Mouse (Mus musculus): ENCODE measurements around the gene Mb. TPM values are rescaled to one million over a fixed set of nuclear protein-coding genes. Genes with fewer than 3 reads are reported as not detected.

Gene Mb
- polyA plus RNA-seq, 1 experiment from 2014 or later = 0.49 TPM

- H3K36me3 ChIP-seq (replicated peaks; ENCODE audit: control insufficient read depth, insufficient read depth, low read depth, low read length) = no peaks in the 10 kb centered on the region
- no peak overlapping the region for H3K27ac ChIP-seq (replicated peaks; ENCODE audit: low read depth, low read length)
- peaks cover 2% of the 10 kb centered on the region; the same call in 1 of the 2 replicates for H3K4me1 ChIP-seq (ENCODE audit: control insufficient read depth, insufficient read depth, low read length)
- no peaks in the 10 kb centered on the region for H3K27me3 ChIP-seq (ENCODE audit: control insufficient read depth, insufficient read depth, low read length)
- no peak overlapping the region for H3K4me2 ChIP-seq (ENCODE audit: low read depth, low read length)
- H3K9me3 ChIP-seq (replicated peaks; ENCODE audit: control insufficient read depth, low read length) = no peaks in the 10 kb centered on the region
- H3K4me3 ChIP-seq (ENCODE audit: low read depth, low read length) = no peak overlapping the region
- no peak overlapping the region for H3K9ac ChIP-seq (replicated peaks; ENCODE audit: low read length)
- WGBS = 88% methylated on average over 3 of the region's 3 CpGs
- ATAC-seq (replicated peaks; ENCODE audit: insufficient number of reproducible peaks, low FRiP score, low TSS enrichment, low read depth) (no peak), DNase-seq (ENCODE audit: low spot score) (no peak)
These were observed 14.8 kb downstream of the Mb start for GRCm38 (mm10) chr15:77035643-77036042.

GRCm38 (mm10) chr15:77034526-77034925, 15.9 kb downstream of the Mb start:
- Histone ChIP-seq H3K27ac (replicated peaks; ENCODE audit: low read depth, low read length) (no peak overlapping the region), H3K36me3 (replicated peaks; ENCODE audit: control insufficient read depth, insufficient read depth, low read depth, low read length) (no peaks in the 10 kb centered on the region), H3K4me3 (ENCODE audit: low read depth, low read length) (no peak overlapping the region), H3K4me2 (ENCODE audit: low read depth, low read length) (no peak overlapping the region), H3K9ac (replicated peaks; ENCODE audit: low read length) (no peak overlapping the region), H3K9me3 (replicated peaks; ENCODE audit: control insufficient read depth, low read length) (no peaks in the 10 kb centered on the region), H3K27me3 (ENCODE audit: control insufficient read depth, insufficient read depth, low read length) (no peaks in the 10 kb centered on the region), H3K4me1 (ENCODE audit: control insufficient read depth, insufficient read depth, low read length) (peaks cover 4% of the 10 kb centered on the region; the same call in 1 of the 2 replicates)
- ATAC-seq (replicated peaks; ENCODE audit: insufficient number of reproducible peaks, low FRiP score, low TSS enrichment, low read depth) (no peak), DNase-seq (ENCODE audit: low spot score) (no peak)
- 76% methylated on average over 6 of the region's 6 CpGs for WGBS

GRCm38 (mm10) chr15:77031271-77031670, 19.2 kb downstream of the Mb start:
- ATAC-seq (replicated peaks; ENCODE audit: insufficient number of reproducible peaks, low FRiP score, low TSS enrichment, low read depth) (no peak), DNase-seq (ENCODE audit: low spot score) (no peak)
- no peaks in the 10 kb centered on the region for H3K36me3 ChIP-seq (replicated peaks; ENCODE audit: control insufficient read depth, insufficient read depth, low read depth, low read length)
- H3K9me3 ChIP-seq (replicated peaks; ENCODE audit: control insufficient read depth, low read length) = no peaks in the 10 kb centered on the region
- H3K27me3 ChIP-seq (ENCODE audit: control insufficient read depth, insufficient read depth, low read length) = no peaks in the 10 kb centered on the region
- peaks cover 2% of the 10 kb centered on the region; the same call in 1 of the 2 replicates for H3K4me1 ChIP-seq (ENCODE audit: control insufficient read depth, insufficient read depth, low read length)
- WGBS = 49% methylated on average over 3 of the region's 3 CpGs
- no peak overlapping the region for H3K4me3 ChIP-seq (ENCODE audit: low read depth, low read length)
- H3K4me2 ChIP-seq (ENCODE audit: low read depth, low read length) = no peak overlapping the region
- H3K27ac ChIP-seq (replicated peaks; ENCODE audit: low read depth, low read length) = no peak overlapping the region
- no peak overlapping the region for H3K9ac ChIP-seq (replicated peaks; ENCODE audit: low read length)

GRCm38 (mm10) chr15:77029331-77029991, 21.0 kb downstream of the Mb start:
- no peaks in the 10 kb centered on the region for H3K27me3 ChIP-seq (ENCODE audit: control insufficient read depth, insufficient read depth, low read length)
- H3K4me2 ChIP-seq (ENCODE audit: low read depth, low read length) = no peak overlapping the region
- H3K4me3 ChIP-seq (ENCODE audit: low read depth, low read length) = no peak overlapping the region
- H3K36me3 ChIP-seq (replicated peaks; ENCODE audit: control insufficient read depth, insufficient read depth, low read depth, low read length) = no peaks in the 10 kb centered on the region
- ATAC-seq (replicated peaks; ENCODE audit: insufficient number of reproducible peaks, low FRiP score, low TSS enrichment, low read depth) (peak; percentile 83), DNase-seq (ENCODE audit: low spot score) (peak; percentile 96)
- H3K27ac ChIP-seq (replicated peaks; ENCODE audit: low read depth, low read length) = peak overlapping the region; percentile 62
- H3K9me3 ChIP-seq (replicated peaks; ENCODE audit: control insufficient read depth, low read length) = no peaks in the 10 kb centered on the region
- peaks cover 2% of the 10 kb centered on the region; the same call in 1 of the 2 replicates for H3K4me1 ChIP-seq (ENCODE audit: control insufficient read depth, insufficient read depth, low read length)
- H3K9ac ChIP-seq (replicated peaks; ENCODE audit: low read length) = no peak overlapping the region
- WGBS = 26% methylated on average over 7 of the region's 7 CpGs

DNA sequence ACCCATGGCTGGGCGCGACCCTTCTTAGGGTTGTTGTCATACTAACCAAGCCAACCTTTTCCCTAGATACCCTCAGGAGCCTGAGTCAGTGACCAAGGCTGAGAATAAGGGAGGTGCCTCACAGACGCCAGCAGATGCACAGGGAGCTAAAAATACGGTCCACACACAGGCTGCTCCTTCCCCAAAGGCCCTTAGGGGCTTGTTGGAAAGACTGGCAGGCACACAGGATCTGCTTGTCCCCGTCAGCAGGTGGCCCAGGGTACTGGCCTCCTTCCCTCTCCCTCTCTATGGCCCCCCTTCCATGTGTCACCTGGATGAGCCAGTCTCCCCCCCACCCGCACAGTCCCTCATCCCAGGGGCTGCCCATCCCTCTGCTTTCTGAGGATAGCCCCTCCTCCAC, 22.8 kb downstream of the Mb start:
- no peak overlapping the region for H3K4me3 ChIP-seq (ENCODE audit: low read depth, low read length)
- H3K27me3 ChIP-seq (ENCODE audit: control insufficient read depth, insufficient read depth, low read length) = no peaks in the 10 kb centered on the region
- 73% methylated on average over 6 of the region's 6 CpGs for WGBS
- H3K27ac ChIP-seq (replicated peaks; ENCODE audit: low read depth, low read length) = no peak overlapping the region; the same call in 1 of the 2 replicates
- peaks cover 2% of the 10 kb centered on the region; the same call in 1 of the 2 replicates for H3K4me1 ChIP-seq (ENCODE audit: control insufficient read depth, insufficient read depth, low read length)
- H3K9me3 ChIP-seq (replicated peaks; ENCODE audit: control insufficient read depth, low read length) = no peaks in the 10 kb centered on the region
- no peak overlapping the region for H3K4me2 ChIP-seq (ENCODE audit: low read depth, low read length)
- no peaks in the 10 kb centered on the region for H3K36me3 ChIP-seq (replicated peaks; ENCODE audit: control insufficient read depth, insufficient read depth, low read depth, low read length)
- no peak overlapping the region for H3K9ac ChIP-seq (replicated peaks; ENCODE audit: low read length)
- ATAC-seq (replicated peaks; ENCODE audit: insufficient number of reproducible peaks, low FRiP score, low TSS enrichment, low read depth) (no peak), DNase-seq (ENCODE audit: low spot score) (no peak)

- no peak overlapping the region for H3K9ac ChIP-seq (replicated peaks; ENCODE audit: low read length)
- H3K36me3 ChIP-seq (replicated peaks; ENCODE audit: control insufficient read depth, insufficient read depth, low read depth, low read length) = no peaks in the 10 kb centered on the region
- no peaks in the 10 kb centered on the region for H3K27me3 ChIP-seq (ENCODE audit: control insufficient read depth, insufficient read depth, low read length)
- no peak overlapping the region for H3K4me2 ChIP-seq (ENCODE audit: low read depth, low read length)
- no peak for ATAC-seq (replicated peaks; ENCODE audit: insufficient number of reproducible peaks, low FRiP score, low TSS enrichment, low read depth)
- WGBS = 94% methylated on average over 3 of the region's 3 CpGs
- no peak overlapping the region for H3K27ac ChIP-seq (replicated peaks; ENCODE audit: low read depth, low read length)
- H3K4me3 ChIP-seq (ENCODE audit: low read depth, low read length) = no peak overlapping the region
- no peaks in the 10 kb centered on the region for H3K9me3 ChIP-seq (replicated peaks; ENCODE audit: control insufficient read depth, low read length)
- peaks cover 2% of the 10 kb centered on the region; the same call in 1 of the 2 replicates for H3K4me1 ChIP-seq (ENCODE audit: control insufficient read depth, insufficient read depth, low read length)
- no peak for DNase-seq (ENCODE audit: low spot score)
These were observed 23.4 kb downstream of the Mb start for GRCm38 (mm10) chr15:77027117-77027516.

GRCm38 (mm10) chr15:77025884-77026583, 24.4 kb downstream of the Mb start:
- Histone ChIP-seq H3K4me3 (ENCODE audit: low read depth, low read length) (no peak overlapping the region), H3K36me3 (replicated peaks; ENCODE audit: control insufficient read depth, insufficient read depth, low read depth, low read length) (no peaks in the 10 kb centered on the region), H3K4me1 (ENCODE audit: control insufficient read depth, insufficient read depth, low read length) (peaks cover 2% of the 10 kb centered on the region; the same call in 1 of the 2 replicates), H3K4me2 (ENCODE audit: low read depth, low read length) (no peak overlapping the region), H3K27me3 (ENCODE audit: control insufficient read depth, insufficient read depth, low read length) (no peaks in the 10 kb centered on the region), H3K27ac (replicated peaks; ENCODE audit: low read depth, low read length) (no peak overlapping the region), H3K9ac (replicated peaks; ENCODE audit: low read length) (no peak overlapping the region), H3K9me3 (replicated peaks; ENCODE audit: control insufficient read depth, low read length) (no peaks in the 10 kb centered on the region)
- WGBS = 82% methylated on average over 5 of the region's 5 CpGs
- no peak for ATAC-seq (replicated peaks; ENCODE audit: insufficient number of reproducible peaks, low FRiP score, low TSS enrichment, low read depth)
- no peak for DNase-seq (ENCODE audit: low spot score)

GRCm38 (mm10) chr15:77022401-77022957, 28.0 kb downstream of the Mb start:
- DNase-seq (ENCODE audit: low spot score) = no peak
- H3K36me3 ChIP-seq (replicated peaks; ENCODE audit: control insufficient read depth, insufficient read depth, low read depth, low read length) = no peaks in the 10 kb centered on the region
- H3K4me1 ChIP-seq (ENCODE audit: control insufficient read depth, insufficient read depth, low read length) = no peaks in the 10 kb centered on the region
- no peak for ATAC-seq (replicated peaks; ENCODE audit: insufficient number of reproducible peaks, low FRiP score, low TSS enrichment, low read depth)
- H3K27ac ChIP-seq (replicated peaks; ENCODE audit: low read depth, low read length) = no peak overlapping the region
- 76% methylated on average over 5 of the region's 5 CpGs for WGBS
- H3K4me2 ChIP-seq (ENCODE audit: low read depth, low read length) = no peak overlapping the region
- H3K9ac ChIP-seq (replicated peaks; ENCODE audit: low read length) = no peak overlapping the region
- no peaks in the 10 kb centered on the region for H3K9me3 ChIP-seq (replicated peaks; ENCODE audit: control insufficient read depth, low read length)
- no peaks in the 10 kb centered on the region for H3K27me3 ChIP-seq (ENCODE audit: control insufficient read depth, insufficient read depth, low read length)
- H3K4me3 ChIP-seq (ENCODE audit: low read depth, low read length) = no peak overlapping the region

Data from embryonic facial prominence, embryonic 11.5 days (tissue).